Mouse (Mus musculus): ENCODE results near the gene Lpar5.
A peak's percentile ranks its signal among the peaks of the same experiment; 100 is the strongest.
"Not testable (repeated sequence)": the region's sequence is repeated elsewhere in the genome, so short reads cannot be mapped to it uniquely, and the experiment has no call there.

Gene Lpar5

DNA sequence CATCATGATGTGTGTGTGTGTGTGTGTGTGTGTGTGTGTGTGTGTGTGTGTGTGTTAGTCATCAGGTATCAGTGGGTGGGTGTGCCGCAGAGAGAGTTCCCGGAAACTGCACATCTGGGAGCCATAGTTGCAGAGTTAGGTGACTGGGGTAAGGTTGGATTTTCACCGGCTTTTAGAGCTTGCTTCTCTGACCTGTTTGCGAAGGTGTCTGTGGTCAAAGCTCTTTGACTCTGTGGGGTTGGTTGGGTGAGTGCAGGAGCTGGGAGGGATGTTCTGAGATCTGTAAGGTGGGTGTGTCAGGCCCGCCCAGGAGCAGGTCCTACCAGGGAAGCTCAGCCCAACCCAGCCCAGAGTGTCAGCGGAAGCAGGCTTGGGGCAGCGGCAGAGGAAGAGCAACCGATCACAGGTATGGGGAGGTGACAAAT lies at the start of gene Lpar5:
Gene Lpar5, plus strand, starts transcription at position 350 of the 425 bp plus-strand sequence.
- DNase-seq (ENCODE audit: low spot score) = no peak

DNA sequence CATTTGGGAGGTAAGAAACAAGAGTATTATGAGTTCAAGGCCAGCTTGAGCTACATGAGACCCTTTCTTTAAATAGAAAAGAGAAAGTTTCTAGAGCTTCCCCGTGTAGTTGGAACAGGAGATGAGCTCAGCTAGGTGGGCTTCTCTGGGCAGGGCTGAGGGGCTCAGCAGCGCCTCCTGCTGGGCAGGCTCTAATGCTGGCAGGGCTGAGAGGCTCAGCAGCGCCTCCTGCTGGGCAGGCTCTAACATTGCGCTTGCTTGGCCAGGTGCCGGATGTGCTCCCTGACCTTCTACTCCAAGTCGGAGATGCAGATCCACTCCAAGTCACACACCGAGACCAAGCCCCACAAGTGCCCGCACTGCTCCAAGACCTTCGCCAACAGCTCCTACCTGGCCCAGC lies 37.2 kb upstream of the Lpar5 start:
- DNase-seq (ENCODE audit: low spot score) = peak; percentile 76

DNA sequence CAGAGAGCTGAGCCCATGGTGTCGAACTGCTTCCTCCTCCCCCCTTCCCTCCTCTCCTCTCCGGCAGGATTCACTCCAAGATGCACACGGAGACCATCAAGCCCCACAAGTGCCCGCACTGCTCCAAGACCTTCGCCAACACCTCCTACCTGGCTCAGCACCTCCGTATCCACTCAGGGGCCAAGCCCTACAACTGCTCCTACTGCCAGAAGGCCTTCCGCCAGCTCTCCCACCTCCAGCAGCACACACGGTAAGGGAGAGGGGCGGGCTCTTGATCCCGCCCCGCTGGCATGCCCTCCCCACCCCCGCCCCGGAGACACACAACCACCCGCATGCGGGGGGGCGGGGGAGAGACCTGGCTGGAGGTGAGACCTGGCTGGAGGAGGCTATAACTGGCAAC lies 36.1 kb upstream of the Lpar5 start:
- DNase-seq (ENCODE audit: low spot score) = no peak

DNA sequence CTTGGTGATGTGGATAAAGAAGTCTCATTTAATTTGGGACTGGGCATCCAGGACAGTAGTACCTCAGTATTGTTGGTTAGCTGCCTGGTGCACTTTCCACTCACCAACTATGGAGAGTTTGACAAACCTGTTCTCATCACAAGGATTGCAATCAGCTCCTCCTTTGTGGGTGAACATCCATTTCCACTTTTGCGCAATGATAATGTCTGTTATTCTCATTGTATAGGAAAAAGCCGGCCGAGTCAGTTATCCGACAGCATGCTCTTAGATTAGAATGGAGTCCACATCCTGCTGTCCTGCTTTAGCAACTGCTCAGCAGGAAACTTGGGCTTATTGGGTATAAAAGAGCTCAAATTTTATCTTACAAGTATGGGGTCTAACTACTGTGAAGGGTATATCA lies 29.1 kb upstream of the Lpar5 start:
- no peak for DNase-seq (ENCODE audit: low spot score)

DNA sequence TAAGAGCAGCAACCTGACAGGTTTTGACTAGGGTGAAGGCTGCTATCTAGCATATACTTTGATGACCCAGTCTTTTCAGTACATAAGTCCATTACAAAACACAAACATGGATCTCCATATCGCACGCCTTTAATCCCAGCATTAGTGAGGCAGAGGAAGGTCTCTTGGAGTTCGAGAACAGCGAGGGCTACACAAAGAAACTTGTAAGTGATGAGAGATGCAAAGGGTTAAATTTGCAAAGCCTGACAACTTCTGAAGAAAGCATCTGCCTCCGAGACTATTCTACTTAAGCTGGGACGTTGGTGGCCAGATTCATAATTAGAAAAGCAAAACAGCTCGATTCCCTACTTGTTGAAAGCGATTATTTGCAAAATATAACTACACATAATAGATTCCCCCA lies 28.6 kb upstream of the Lpar5 start:
- DNase-seq (ENCODE audit: low spot score) = no peak

DNA sequence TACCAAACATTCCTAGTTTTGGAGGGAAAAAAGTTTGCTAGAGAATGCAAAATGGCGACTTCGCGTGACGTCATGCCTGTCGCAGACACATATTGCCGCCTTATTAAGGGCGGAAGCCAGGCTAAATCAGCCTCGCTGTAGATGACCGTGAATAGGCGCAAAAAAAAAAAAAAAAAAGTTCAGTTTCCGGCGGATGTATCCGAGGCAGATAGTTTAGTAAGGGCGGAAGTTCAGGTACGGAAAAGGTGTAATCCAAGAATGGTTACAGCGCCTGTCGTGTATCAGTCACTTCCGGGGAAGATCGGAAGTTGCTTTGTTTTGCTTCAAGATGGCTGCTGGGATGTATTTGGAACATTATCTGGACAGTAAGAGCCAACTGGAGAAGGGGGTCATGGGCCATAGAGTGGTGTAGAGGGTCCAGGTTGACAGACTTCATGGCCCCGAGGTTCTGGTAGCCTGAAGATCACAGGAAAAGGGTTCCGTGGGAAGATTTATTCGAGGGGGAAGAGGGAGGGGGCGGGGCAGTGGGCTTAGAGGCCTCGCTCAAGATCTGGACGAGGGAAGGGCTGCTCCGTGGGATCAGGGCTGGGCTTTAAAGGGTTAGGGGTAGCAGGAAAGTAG lies 28.1 kb upstream of the Lpar5 start, which contains the start of gene Ing4:
Gene Ing4, plus strand, starts transcription at position 228 of the 621 bp plus-strand sequence.
- DNase-seq (ENCODE audit: low spot score) = peak; percentile 99

DNA sequence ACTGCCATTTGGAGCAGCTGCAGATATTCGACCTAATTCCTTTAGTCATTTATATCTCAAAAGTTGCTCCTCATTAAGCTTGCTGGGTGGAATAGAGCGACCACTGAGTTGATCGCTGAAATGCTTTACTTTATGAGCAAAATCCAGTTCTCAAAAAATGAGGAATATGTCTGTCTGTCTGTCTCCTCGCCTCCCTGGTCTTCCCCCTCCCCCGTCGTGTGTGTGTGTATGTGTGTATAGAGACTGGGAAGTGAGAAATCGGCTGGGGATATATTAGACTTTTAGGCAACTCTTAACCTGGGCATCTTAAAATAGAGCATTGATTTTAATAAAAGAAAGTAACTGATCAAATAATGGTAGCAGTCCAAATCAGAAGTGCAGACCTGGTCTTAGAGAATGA lies 27.5 kb upstream of the Lpar5 start:
- DNase-seq (ENCODE audit: low spot score) = no peak

DNA sequence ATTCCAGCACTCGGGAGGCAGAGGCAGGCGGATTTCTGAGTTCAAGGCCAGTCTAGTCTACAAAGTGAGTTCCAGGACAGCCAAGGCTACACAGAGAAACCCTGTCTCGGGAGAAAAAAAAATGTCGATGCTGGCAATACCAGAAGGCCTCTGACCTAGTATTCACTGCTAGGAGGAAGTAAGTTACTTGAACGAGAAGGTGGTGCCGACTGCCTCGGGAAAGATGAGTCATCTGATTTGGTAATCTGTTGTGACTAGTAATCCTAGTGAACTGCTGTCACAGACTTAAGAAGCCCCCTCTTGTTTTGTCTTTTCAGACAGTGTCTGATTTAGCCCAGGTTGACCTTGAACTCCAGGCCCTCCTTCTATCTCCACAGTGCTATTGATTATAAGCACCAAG lies 26.7 kb upstream of the Lpar5 start:
- no peak for DNase-seq (ENCODE audit: low spot score)

DNA sequence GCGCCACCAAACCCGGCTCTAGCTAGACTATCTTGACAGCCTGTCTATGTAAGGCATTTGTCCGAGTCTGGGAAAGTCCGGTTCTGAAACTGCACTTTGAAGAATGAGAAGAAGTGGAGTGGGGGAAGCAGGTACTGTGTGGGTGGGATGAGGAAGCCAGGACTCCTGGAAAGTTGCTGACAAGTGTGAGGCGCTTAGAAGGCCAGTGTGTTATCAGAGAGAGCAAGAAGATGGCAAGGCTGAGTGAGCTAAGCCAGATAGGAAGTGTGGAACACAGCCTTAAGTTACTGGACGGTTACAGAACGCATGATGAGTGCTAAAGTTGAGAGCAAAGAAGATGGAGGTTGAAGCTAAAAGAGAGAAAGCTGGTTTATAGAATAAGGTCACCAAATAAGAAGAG lies 25.6 kb upstream of the Lpar5 start:
- no peak for DNase-seq (ENCODE audit: low spot score)

DNA sequence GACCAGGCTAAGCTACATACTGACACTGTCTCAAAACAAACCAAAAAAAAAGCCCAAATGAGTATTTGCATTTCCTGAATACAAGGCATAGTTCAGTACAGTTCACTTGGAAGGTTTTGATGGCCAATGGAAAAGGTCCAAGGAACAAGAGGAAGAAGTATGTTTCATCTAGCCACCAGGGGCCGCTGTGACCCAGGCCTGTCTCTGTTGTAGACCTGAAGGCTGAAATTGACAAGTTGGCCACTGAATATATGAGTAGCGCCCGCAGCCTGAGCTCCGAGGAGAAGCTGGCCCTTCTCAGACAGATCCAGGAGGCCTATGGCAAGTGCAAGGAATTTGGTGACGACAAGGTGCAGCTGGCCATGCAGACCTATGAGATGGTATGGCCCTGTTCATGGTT lies 21.0 kb upstream of the Lpar5 start:
- peak; percentile 86 for DNase-seq (ENCODE audit: low spot score)

DNA sequence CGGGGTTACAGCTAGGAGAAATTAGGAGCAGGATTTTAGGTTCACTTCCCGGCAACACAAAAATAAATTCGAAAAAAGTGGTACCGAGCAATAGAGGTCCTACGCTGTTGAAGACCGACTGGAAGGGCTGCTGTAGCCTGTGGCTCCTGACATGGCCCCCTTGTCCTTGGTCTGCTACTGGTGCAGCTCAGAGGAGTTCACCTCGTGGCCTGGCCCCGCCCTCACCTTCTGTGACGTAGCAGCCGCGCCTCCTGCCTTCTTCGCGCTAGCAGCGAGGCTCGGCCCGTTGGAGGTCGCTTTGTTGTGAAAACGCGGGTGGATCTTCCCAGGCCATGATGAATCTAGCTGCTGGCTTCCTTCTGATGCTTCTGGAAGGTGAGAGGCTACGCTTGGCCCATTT lies 18.0 kb upstream of the Lpar5 start, which contains the start of gene Acrbp:
Gene Acrbp, plus strand, starts transcription at position 12 of the 400 bp plus-strand sequence.
- peak; percentile 36 for DNase-seq (ENCODE audit: low spot score)

DNA sequence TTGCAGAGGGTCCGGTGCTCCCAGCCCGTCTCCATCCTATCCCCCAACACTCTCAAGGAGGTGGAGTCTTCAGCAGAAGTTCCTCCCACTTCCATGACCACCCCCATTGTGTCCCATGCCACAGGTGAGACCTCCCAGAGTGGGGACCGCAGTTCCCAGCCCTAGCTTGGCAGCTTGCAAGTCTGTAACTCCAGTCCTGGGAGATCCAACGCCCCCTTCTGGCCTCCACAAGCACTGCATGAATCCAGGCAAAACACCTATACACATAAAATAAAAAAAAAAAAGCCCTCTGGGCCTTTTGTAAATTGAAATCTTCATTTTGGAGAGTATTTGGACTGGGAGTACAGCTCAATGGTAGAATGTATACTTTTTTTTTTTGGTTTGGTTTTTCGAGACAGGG lies 16.5 kb upstream of the Lpar5 start:
- no peak for DNase-seq (ENCODE audit: low spot score)

DNA sequence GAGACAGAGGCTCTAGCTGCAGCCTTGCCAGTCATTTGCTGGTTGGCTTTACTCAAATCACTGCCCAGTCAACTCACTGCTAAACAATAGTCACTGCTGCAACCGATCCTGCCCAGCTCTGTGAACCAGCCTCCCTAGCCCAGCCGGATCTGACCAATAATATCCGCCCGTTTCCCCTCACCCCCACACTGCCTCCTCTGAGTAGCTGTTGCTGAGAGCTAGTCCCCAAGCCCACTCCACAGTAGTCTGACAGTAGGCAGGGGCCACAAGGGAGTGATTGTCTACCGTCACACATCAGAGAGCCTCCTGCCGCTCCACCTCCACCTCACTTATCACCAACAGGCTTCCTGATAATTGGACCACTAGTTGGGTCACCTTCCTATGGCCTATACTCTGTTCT lies 6.2 kb upstream of the Lpar5 start:
- DNase-seq (ENCODE audit: low spot score) = no peak

DNA sequence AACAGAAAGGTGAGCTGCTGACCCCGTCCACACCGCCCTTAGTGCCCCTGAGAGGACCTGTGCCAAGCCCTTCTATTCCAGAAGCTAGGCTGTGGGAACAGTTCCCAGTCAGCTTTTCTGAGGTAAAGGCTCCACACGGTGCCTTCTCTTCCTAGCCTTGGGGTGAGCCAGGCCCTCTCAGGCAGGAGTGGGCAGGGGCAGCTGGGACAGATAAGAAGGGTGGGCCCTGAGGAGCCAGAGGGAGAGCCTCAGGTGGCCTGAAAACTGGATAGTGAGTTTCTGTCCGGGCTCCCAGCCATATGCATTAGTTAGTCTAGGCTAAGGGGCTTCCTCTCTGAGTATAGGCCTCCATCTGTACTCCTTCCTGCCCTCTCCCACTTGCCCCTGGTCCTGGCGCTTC lies 5.2 kb upstream of the Lpar5 start:
- no peak for DNase-seq (ENCODE audit: low spot score)

DNA sequence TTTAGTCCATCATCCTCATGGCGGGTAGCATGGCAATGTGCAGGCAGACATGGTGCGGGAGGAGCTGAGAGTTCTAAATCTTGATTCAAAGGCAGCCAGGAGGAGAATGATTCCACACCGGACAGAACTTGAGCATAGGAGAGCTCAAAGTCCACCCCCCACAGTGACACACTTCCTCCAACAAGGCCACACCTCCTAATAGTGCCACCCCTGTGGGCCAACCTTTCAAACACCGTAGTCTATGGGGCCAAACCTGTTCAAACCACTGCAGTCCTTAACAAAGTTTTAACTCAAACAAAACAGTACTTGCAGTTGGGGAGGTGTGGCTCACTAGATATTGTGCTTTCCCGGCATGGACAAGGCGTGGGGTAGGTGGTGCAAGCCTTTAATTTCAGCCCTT lies 3.8 kb upstream of the Lpar5 start:
- DNase-seq (ENCODE audit: low spot score) = no peak

DNA sequence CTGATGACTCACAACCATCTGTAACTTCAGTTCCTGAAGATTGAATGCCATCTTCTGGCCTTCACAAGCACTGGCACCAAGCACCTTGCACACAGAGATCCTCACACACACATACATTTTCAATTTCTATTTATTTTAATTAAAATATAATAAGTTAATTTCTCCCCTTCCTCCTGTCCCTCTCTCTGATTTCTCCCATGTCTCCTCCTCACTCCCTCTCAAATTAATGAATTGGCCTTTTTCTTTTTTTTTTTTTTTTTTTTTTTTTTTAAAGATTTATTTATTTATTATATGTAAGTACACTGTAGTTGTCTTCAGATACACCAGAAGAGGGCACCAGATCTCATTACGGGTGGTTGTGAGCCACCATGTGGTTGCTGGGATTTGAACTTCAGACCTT lies 2.5 kb upstream of the Lpar5 start:
- DNase-seq (ENCODE audit: low spot score) = not testable (repeated sequence)

DNA sequence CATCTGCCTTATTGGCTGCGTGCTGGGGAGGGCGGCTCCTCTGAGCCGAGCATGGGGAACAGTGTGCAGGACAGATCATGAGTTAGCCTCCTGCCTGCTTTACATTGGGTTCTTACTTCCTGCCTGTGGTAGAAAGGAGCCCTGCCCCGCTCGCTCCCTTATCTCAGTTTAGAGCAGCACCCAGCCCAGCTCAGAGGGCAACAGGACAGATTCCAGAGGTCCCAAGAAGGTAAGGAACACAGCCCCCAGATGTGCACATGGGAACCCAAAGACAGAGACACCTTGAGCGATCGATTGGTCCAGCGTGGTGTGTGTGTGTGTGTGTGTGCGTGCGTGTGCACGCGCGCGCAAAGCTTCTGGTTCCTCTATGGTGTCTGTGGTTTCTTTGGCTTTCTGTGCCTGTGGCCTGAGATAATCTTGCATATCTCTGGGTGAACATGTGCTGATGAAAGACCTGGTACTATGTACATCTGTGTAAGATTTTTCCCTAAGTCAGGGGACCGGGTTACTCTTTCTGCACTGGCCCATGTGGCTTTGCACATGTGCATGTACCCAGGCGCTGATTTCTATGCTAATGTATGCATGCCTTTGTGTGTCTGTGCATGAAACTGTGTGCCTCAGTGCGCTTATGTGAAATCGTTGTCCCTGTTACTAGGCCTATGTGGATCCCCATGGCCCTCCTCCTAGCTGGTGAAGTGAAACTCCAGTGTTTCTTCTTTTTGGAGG lies 3.6 kb downstream of the Lpar5 start:
- DNase-seq (ENCODE audit: low spot score) = no peak

DNA sequence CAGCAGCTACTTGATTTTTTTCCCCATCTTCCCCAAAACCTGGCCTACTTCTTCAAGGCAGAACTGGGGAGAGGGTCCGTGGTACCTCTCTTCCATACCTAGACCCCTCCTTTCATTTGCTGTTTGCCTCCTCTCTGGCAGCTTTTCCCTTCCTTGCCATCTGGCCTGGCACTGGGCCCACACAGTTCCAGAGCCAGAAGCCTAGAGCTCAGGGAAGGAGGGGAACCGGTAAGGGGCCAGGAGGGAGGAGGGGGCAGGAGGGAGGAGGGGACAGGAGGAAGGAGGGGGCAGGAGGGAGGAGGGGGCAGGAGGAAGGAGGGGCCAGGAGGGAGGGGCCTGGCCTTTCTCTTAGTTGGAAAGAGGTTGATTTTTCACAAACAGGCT lies 4.2 kb downstream of the Lpar5 start:
- no peak for DNase-seq (ENCODE audit: low spot score)

DNA sequence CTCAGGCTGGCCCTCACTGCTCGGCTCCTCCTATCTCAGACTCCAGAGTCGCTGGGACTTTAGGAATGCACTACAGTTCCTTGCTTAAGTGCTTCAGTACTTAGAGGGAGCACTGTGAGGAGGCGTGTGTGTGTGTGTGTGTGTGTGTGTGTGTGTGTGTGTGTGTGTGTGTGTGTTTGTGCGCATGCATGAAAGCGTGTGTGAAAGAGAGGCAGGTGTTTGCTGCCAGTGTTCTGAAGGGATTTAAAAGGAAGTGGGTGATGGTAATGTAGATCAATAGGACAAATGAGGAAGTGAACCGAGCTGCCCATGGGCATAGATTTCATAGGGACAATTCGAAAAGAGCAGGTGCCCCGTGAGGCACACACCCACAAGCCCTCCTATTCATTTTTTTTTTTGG lies 6.1 kb downstream of the Lpar5 start:
- DNase-seq (ENCODE audit: low spot score) = no peak

DNA sequence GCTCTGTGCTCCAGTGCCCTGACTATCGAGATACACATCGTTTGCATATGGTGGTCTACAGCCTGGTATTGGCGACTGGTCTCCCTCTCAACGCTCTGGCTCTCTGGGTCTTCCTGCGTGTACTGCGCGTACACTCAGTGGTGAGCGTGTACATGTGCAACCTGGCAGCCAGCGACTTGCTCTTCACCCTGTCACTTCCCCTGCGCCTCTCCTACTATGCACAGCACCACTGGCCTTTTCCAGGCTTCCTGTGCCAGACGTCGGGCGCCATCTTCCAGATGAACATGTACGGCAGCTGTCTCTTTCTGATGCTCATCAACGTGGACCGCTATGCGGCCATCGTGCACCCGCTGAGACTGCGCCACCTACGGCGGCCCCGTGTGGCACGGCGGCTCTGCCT lies 13.7 kb downstream of the Lpar5 start:
- no peak for DNase-seq (ENCODE audit: low spot score)

DNA sequence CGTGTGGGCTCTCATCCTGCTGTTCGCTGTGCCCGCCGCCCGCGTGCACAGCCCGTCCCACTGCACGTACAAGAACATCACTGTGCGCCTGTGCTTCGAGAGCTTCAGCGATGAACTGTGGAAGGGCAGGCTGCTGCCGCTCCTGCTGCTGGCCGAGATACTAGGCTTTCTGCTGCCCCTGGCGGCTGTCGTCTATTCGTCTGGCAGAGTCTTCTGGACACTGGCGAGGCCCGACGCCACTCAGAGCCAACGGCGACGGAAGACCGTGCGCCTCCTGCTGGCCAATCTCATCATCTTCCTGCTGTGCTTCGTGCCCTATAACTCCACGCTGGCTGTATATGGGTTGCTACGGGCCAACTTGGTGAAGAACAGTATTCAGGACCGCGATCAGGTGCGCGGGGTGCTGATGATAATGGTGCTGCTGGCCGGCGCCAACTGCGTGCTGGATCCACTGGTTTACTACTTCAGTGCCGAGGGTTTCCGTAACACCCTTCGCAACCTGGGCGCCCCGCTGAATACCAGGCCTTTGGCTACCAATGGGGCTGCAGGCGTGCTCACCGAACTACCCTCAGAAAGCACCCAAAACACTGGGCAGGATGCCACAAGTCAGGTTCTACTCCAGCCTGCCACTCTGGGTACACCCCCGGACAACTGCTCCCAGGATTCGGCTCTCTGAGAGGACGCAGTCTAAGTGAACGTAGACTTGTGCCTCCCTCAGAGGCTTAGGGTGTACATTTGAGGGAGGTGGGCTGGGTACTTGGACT lies 14.3 kb downstream of the Lpar5 start:
- peak; percentile 99 for DNase-seq (ENCODE audit: low spot score)

DNA sequence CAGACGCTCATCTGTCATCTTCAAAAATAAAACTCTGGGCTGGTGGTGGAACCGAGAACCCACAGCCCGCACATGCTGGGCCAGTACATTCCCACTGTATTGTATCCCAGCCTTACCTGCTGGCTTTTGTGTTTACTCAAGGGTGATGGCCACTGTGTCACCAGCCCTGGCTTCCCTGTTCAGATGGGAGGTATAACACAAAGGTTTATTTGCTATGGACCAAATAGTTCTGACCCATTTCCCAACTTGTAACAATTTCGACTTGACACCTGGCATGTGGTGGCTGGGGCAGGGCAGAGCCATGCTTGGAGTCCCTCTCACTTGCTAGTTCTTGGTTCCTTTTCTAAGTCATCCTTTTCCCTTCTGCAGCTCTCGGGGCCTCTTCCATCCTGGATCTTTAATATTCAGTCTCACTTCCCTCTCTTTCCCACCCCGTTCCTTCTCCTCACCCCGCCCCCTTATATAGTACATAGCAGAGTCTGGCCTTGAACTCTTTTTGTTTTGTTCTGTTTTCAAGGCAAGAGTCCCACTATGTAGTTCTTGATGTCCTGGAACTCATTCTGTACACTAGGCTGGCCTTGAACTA lies 15.2 kb downstream of the Lpar5 start:
- no peak for DNase-seq (ENCODE audit: low spot score)

DNA sequence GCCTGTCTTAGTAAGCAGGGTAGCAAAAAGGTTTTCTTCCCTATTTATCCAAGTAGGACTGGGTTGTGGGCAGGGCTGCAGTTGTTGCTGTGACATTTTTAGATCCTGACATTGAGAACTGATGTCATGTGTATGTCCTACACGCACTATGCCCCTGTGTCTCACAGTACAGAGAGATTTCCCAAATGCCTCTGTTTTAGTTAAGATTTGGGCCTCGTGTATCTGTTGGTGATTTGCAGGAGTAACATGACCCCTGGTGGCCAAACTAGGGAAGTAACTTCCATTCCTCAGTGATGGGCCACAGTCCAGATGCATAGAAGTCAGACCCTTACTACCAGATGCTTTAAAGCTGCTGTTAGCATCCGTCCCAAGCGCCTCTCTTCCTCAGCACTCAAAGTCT lies 16.7 kb downstream of the Lpar5 start:
- peak; percentile 87 for DNase-seq (ENCODE audit: low spot score)
